Mouse (Mus musculus): ENCODE measurements around the gene E030018B13Rik.

E030018B13Rik gene

DNA sequence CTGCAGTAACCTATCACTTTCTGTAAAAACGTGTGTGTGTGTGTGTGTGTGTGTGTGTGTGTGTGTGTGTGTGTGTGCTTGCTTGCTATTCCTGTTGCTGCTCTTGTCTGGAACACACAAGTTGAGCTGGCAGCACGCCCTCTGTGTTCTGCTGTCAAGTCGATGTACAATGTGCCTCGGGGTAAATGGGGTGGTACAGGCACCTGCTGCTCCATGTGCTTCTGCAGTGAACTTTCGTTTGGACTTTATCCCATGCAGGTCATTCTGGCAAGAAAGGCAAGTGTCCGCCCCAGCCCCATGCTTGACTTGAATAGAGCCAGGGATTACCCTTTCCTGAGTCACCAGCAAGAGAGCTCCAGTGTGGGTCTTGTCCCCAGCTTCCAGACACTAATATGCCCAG lies 1.0 kb downstream of the E030018B13Rik start:
- DNase-seq (ENCODE audit: low read depth, low spot score) = no peak

GRCm38 (mm10) chr7:63918771-63919768 lies 2.4 kb downstream of the E030018B13Rik start:
- DNase-seq (ENCODE audit: low read depth, low spot score) = no peak

GRCm38 (mm10) chr7:63921909-63922562 lies 5.4 kb downstream of the E030018B13Rik start:
- no peak for DNase-seq (ENCODE audit: low read depth, low spot score)

- DNase-seq (ENCODE audit: low read depth, low spot score) = no peak
Observed at GRCm38 (mm10) chr7:63922571-63922970, 5.9 kb downstream of the E030018B13Rik start.

DNA sequence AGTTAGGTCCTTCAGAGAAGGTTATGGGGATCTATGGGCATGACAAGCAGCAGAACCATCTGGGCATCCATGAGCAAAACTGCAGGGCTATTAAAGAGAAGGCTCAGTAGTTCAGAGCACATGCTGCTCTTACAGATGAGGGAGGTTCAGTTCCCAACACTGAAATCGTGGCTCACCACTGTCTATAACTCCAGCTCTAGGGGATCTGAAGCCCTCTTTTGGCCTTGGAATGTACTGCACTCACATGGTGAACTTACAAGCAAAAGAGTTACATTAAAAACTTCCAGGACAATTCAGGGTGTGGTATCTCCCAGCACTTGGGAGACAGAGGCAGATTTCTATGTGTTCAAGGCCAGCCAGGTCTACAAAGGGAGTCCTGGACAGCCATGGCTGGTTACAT lies 6.3 kb downstream of the E030018B13Rik start:
- no peak for DNase-seq (ENCODE audit: low read depth, low spot score)

- no peak for DNase-seq (ENCODE audit: low read depth, low spot score)
Observed at GRCm38 (mm10) chr7:63924151-63924550, 7.5 kb downstream of the E030018B13Rik start.

GRCm38 (mm10) chr7:63924747-63925412 lies 8.2 kb downstream of the E030018B13Rik start:
- DNase-seq (ENCODE audit: low read depth, low spot score) = no peak

DNA sequence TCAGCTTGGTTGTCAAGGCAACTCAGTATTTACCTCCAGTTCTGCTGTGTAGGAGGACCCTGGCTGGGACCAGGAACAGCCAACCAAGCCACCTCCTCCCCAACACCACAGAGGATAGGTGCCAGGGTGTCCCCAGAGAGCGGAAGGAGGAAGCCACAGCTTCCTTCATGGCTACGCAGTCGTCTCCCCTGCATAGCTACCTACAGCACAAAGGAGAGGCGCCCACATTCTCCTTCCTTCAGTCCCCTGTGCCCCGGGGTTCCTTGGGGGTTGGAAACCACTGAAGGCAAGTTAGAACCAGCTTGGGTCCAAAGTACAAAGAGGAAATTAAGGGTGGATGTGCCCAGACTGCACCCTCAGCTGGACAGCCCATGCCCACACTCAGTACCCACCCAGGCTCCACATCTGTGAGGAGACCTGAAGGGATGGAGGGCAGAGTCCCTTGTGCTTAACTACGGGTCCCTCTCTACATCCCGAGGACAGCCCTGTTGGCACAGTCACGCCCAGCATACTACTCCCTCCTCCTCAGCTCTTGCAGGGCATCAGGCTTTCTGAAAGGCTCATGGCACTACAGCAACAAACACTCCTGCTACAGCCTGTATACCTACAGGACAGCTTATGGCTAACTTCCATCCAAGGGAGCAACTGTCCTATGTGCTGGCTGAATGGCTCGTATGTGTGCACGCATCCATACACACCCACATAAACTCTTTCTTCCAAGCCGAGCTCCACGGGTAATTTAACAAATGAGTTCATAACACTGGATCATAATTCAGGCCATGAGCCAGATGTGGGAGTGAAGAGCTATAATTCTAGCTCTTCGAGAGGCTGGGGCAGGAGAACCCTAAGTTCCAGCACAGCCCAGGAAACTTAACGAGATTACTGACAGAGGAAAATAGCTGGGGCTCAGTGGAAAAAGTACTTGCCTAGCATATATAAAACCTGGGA lies 9.0 kb downstream of the E030018B13Rik start:
- no peak for DNase-seq (ENCODE audit: low read depth, low spot score)

- no peak for DNase-seq (ENCODE audit: low read depth, low spot score)
Observed at GRCm38 (mm10) chr7:63926492-63926891, 9.8 kb downstream of the E030018B13Rik start.

- no peak for DNase-seq (ENCODE audit: low read depth, low spot score)
Observed at GRCm38 (mm10) chr7:63927121-63927520, 10.5 kb downstream of the E030018B13Rik start.

GRCm38 (mm10) chr7:63929080-63929479 lies 12.4 kb downstream of the E030018B13Rik start:
- DNase-seq (ENCODE audit: low read depth, low spot score) = no peak

DNA sequence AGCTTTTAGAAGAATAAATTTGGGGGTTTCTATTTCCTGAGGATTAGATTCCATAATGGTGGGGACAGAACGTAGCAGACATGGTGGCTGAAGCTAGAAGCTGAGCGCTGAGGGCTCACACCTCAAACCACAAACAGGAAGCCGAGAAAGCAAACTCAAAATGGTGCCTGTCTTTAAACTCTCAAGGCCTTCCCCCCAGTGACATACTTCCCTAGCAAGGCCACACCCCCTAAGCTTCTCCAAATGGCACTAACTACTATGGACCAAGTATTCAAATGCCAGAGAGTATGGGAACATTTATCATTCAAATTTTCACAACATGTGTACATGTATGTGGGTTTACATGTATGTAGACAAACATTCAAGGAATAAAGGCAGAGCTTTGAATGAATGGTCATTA lies 13.5 kb downstream of the E030018B13Rik start:
- DNase-seq (ENCODE audit: low read depth, low spot score) = no peak

DNA sequence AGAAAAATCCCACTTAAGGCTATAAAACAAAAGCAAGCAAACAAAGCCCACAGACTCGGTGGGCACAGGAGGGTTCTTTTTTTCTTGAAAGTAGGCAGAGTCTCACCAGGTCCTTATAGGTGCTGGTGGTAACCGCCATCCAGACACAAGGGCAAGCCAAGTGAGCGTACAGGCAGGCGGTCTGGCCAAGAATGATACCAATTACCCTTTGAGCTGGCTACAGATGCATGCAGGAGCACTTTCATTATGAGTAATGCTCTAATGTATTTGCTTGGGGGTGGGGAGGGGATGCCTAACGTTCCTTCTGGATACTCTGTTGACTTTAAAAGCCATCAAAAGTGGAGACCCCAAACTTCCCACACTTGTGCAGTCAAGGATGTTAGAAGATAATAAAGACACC lies 14.1 kb downstream of the E030018B13Rik start:
- no peak for DNase-seq (ENCODE audit: low read depth, low spot score)

DNA sequence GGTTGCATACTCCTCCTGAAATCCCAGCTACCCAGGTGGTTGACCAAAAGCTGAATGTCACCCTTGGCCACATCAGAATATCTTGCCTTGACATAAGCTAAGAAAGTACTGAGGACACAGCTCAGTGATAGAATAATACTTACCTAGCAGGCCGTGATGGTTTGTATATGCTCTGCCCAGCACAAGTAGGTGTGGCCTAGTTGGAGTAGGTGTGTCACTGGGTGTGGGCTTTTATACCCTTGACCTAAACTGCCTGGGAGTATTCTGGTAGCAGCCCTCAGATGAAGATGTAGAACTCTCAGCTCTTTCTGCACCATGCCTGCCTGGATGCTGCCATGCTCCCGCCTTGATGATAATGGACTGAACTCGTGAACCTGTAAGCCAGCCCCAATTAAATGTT lies 15.8 kb downstream of the E030018B13Rik start:
- no peak for DNase-seq (ENCODE audit: low read depth, low spot score)

DNA sequence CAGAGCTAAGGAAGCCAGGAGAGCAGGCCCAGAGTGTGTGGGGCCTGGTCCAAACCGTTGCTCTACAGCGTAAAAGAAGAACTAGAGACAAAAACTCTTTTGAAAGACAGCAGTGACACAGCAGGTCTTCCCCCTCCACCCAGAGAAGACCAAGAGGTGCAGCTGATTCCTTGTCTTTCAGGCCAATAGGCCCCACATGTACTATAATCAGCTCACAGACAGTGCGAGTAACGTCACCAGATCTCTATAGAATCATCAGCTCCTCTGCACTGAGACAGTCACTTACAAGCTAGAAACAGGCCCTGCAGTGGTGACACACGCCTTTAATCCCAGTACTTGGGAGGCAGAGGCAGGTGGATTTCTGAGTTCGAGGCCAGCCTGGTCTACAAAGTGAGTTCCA lies 17.2 kb downstream of the E030018B13Rik start:
- no peak for DNase-seq (ENCODE audit: low read depth, low spot score)

DNA sequence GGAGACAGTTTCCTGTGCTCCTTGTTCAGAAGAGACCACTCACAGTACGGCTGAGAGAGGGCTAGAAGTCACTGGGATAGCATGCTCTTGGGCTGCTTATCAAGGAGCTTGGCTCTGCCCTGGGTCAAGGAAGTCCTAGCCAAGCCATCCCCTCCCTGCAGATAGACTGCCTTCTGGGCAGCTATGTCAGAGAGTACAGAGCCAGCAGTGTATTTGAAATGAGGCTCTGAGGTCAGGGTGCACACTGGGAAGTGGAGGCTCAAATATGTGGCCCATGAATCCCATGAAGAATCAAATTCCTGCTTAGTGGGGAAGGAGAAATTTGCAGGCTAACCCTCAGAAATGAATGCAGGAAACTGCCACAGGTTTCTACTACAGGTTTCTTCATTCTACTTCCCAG lies 17.9 kb downstream of the E030018B13Rik start:
- DNase-seq (ENCODE audit: low read depth, low spot score) = no peak

GRCm38 (mm10) chr7:63935809-63936187 lies 19.1 kb downstream of the E030018B13Rik start:
- no peak for DNase-seq (ENCODE audit: low read depth, low spot score)

GRCm38 (mm10) chr7:63936188-63936985 lies 19.7 kb downstream of the E030018B13Rik start:
- no peak for DNase-seq (ENCODE audit: low read depth, low spot score)

GRCm38 (mm10) chr7:63936986-63937235 lies 20.3 kb downstream of the E030018B13Rik start:
- no peak for DNase-seq (ENCODE audit: low read depth, low spot score)

DNA sequence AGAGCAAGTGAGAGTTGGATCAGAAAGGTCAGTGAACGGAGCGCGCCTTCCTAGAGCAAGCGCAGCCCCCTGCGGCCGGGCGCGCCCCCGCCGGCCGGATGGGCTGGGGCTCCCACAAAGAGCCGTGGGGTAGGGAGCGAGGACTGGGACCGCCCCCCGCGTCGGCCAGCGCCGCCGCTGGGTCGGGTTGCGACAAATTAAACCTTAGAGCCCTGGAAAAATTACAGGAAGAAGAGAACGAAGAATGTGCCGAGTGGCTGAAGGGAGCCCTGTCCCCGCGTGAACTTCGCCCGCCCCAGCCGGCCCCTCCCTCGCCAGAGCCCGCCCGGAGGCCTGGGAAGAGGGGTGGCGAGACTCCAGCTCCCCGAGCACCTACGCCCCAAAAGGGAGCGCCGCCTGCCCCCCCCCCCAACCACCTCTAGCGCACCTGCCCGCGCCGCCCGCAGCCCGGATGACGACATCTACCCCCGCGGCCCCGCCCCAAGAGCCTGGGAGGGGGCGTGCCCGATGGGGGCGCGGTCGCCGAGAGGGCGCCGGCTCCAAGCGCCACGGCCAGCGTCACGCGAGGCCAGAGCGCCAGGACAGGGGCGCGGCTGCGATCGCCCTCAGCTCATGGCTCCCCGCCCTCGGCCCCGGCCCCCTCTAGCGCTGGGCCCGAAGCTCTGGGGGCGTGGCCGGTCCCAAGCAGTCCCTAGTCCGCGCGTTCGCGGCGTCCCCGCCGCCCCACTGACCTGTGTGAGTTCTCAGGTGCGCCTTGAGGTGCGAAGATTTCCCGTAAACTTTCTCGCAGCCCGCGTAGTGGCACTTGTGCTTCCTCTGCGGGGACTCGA lies 20.8 kb downstream of the E030018B13Rik start:
- no peak for DNase-seq (ENCODE audit: low read depth, low spot score)
